Mouse (Mus musculus): ENCODE data around the gene Gdf11. TPM values are rescaled to one million over a fixed set of nuclear protein-coding genes. Genes with fewer than 3 reads are reported as not detected.

The Gdf11 gene
- total RNA-seq, 2 experiments from 2014 or later, result not detected

GRCm38 (mm10) chr10:128840612-128841011, 50.9 kb downstream of the Gdf11 start:
- no peak; the same call in 1 of the 2 replicates for ATAC-seq (replicated peaks; ENCODE audit: low FRiP score, poor library complexity, severe bottlenecking)

DNA sequence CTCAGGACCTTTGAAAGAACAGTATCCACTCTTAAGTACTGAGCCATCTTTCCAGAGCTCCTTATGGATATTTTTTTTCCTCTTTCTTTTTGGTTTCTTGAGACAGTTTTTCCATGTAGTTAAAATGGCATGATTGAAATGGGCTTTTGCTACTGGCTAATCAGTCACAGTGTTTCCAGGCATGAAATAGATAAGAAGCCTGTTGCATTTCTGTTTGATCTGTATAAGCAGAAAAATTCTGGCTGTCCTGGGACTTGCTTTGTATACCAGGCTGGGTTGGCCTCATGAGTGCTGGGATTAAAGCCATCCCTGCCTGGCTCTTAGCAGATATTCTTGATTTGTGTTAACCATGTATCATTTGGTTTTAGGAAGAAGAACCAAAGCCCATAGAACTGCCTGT, 52.1 kb downstream of the Gdf11 start:
- ATAC-seq (replicated peaks; ENCODE audit: low FRiP score, poor library complexity, severe bottlenecking), result no peak

DNA sequence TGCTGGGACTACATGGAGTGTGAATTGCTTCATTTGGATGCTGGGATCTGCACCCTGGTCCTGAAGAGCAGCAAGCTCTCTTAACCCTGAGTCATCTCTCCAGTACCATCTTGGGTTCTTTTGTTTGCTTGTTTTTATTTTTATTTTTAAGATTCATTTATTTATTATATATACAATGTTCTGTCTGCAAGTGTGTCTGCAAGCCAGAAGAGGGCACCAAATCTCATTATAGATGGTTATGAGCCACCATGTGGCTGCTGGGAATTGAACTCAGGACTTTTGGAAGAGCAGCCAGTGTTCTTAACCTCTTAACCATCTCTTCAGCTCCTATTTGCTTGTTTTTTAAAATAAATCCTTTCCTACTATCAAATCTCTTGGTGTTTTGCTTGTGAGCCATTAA, 54.1 kb downstream of the Gdf11 start:
- no peak for ATAC-seq (replicated peaks; ENCODE audit: low FRiP score, poor library complexity, severe bottlenecking)

Other genes starting within 250 kb of the Gdf11 start
- gene Ikzf4, start 245.7 kb downstream of the Gdf11 start, total RNA-seq (2015; ENCODE audit: low replicate concordance), result not detected in 2 replicates
- not detected in 2 replicates for gene Ikzf4, start 245.7 kb downstream of the Gdf11 start, total RNA-seq (2017; ENCODE audit: low replicate concordance)
- gene Suox, start 217.6 kb downstream of the Gdf11 start, total RNA-seq (2015; ENCODE audit: low replicate concordance), result 21.4 and 35.7 TPM in 2 replicates
- 27.7 and 43.4 TPM in 2 replicates for gene Suox, start 217.6 kb downstream of the Gdf11 start, total RNA-seq (2017; ENCODE audit: low replicate concordance)
- 30.6 and 54.1 TPM in 2 replicates for gene Rab5b, start 195.5 kb downstream of the Gdf11 start, total RNA-seq (2015; ENCODE audit: low replicate concordance)
- 37.7 and 46.8 TPM in 2 replicates for gene Rab5b, start 195.5 kb downstream of the Gdf11 start, total RNA-seq (2017; ENCODE audit: low replicate concordance)
- gene Pmel, start 187.5 kb downstream of the Gdf11 start, total RNA-seq (2015; ENCODE audit: low replicate concordance), result not detected in 2 replicates
- 0.39 TPM in 1 of 2 replicates, not detected in the other for gene Pmel, start 187.5 kb downstream of the Gdf11 start, total RNA-seq (2017; ENCODE audit: low replicate concordance)
- 111 and 124 TPM in 2 replicates for gene Cdk2, start 186.7 kb downstream of the Gdf11 start, total RNA-seq (2015; ENCODE audit: low replicate concordance)
- gene Cdk2, start 186.7 kb downstream of the Gdf11 start, total RNA-seq (2017; ENCODE audit: low replicate concordance), result 62.0 and 73.5 TPM in 2 replicates
- 9.6 and 16.2 TPM in 2 replicates for gene Dgka, start 146.9 kb downstream of the Gdf11 start, total RNA-seq (2015; ENCODE audit: low replicate concordance)
- gene Dgka, start 146.9 kb downstream of the Gdf11 start, total RNA-seq (2017; ENCODE audit: low replicate concordance), result 2.5 and 9.6 TPM in 2 replicates
- 13.8 and 19.5 TPM in 2 replicates for gene Pym1, start 143.8 kb downstream of the Gdf11 start, total RNA-seq (2015; ENCODE audit: low replicate concordance)
- gene Pym1, start 143.8 kb downstream of the Gdf11 start, total RNA-seq (2017; ENCODE audit: low replicate concordance), result 15.5 and 19.7 TPM in 2 replicates
- gene Mmp19, start 100.8 kb downstream of the Gdf11 start, total RNA-seq (2015; ENCODE audit: low replicate concordance), result 1.3 and 1.4 TPM in 2 replicates
- gene Mmp19, start 100.8 kb downstream of the Gdf11 start, total RNA-seq (2017; ENCODE audit: low replicate concordance), result 0.90 and 1.9 TPM in 2 replicates
- 15.1 and 15.5 TPM in 2 replicates for gene Dnajc14, start 87.7 kb downstream of the Gdf11 start, total RNA-seq (2015; ENCODE audit: low replicate concordance)
- gene Dnajc14, start 87.7 kb downstream of the Gdf11 start, total RNA-seq (2017; ENCODE audit: low replicate concordance), result 23.5 and 24.6 TPM in 2 replicates
- gene Tmem198b, start 87.3 kb downstream of the Gdf11 start, total RNA-seq (2015; ENCODE audit: low replicate concordance), result 6.5 TPM in 1 of 2 replicates, not detected in the other
- 0.26 and 2.0 TPM in 2 replicates for gene Tmem198b, start 87.3 kb downstream of the Gdf11 start, total RNA-seq (2017; ENCODE audit: low replicate concordance)
- gene Sarnp, start 74.4 kb downstream of the Gdf11 start, total RNA-seq (2015; ENCODE audit: low replicate concordance), result 151 and 206 TPM in 2 replicates
- 162 and 172 TPM in 2 replicates for gene Sarnp, start 74.4 kb downstream of the Gdf11 start, total RNA-seq (2017; ENCODE audit: low replicate concordance)
- gene Ormdl2, start 70.1 kb downstream of the Gdf11 start, total RNA-seq (2015; ENCODE audit: low replicate concordance), result 32.7 and 45.4 TPM in 2 replicates
- gene Ormdl2, start 70.1 kb downstream of the Gdf11 start, total RNA-seq (2017; ENCODE audit: low replicate concordance), result 23.9 and 91.4 TPM in 2 replicates
- gene Cd63, start 9.3 kb upstream of the Gdf11 start, total RNA-seq (2015; ENCODE audit: low replicate concordance), result 57.4 and 85.1 TPM in 2 replicates
- gene Cd63, start 9.3 kb upstream of the Gdf11 start, total RNA-seq (2017; ENCODE audit: low replicate concordance), result 17.7 and 28.4 TPM in 2 replicates
- 11.7 TPM in 1 of 2 replicates, not detected in the other for gene Rdh5, start 31.2 kb upstream of the Gdf11 start, total RNA-seq (2015; ENCODE audit: low replicate concordance)
- 20.1 TPM in 1 of 2 replicates, not detected in the other for gene Rdh5, start 31.2 kb upstream of the Gdf11 start, total RNA-seq (2017; ENCODE audit: low replicate concordance)
- gene Bloc1s1, start 32.3 kb upstream of the Gdf11 start, total RNA-seq (2015; ENCODE audit: low replicate concordance), result 49.0 and 51.2 TPM in 2 replicates
- 15.5 and 37.2 TPM in 2 replicates for gene Bloc1s1, start 32.3 kb upstream of the Gdf11 start, total RNA-seq (2017; ENCODE audit: low replicate concordance)
- gene Itga7, start 42.1 kb upstream of the Gdf11 start, total RNA-seq (2015; ENCODE audit: low replicate concordance), result not detected in 2 replicates
- not detected in 2 replicates for gene Itga7, start 42.1 kb upstream of the Gdf11 start, total RNA-seq (2017; ENCODE audit: low replicate concordance)
- gene Mettl7b, start 69.3 kb upstream of the Gdf11 start, total RNA-seq (2015; ENCODE audit: low replicate concordance), result not detected in 2 replicates
- not detected in 2 replicates for gene Mettl7b, start 69.3 kb upstream of the Gdf11 start, total RNA-seq (2017; ENCODE audit: low replicate concordance)
- gene Olfr9, start 97.7 kb upstream of the Gdf11 start, total RNA-seq (2015; ENCODE audit: low replicate concordance), result not detected in 2 replicates
- gene Olfr9, start 97.7 kb upstream of the Gdf11 start, total RNA-seq (2017; ENCODE audit: low replicate concordance), result not detected in 2 replicates
- gene Olfr763, start 119.1 kb upstream of the Gdf11 start, total RNA-seq (2015; ENCODE audit: low replicate concordance), result not detected in 2 replicates
- gene Olfr763, start 119.1 kb upstream of the Gdf11 start, total RNA-seq (2017; ENCODE audit: low replicate concordance), result not detected in 2 replicates
- gene Olfr764-ps1, start 148.2 kb upstream of the Gdf11 start, total RNA-seq (2015; ENCODE audit: low replicate concordance), result not detected in 2 replicates
- gene Olfr764-ps1, start 148.2 kb upstream of the Gdf11 start, total RNA-seq (2017; ENCODE audit: low replicate concordance), result not detected in 2 replicates
- gene Olfr765, start 158.3 kb upstream of the Gdf11 start, total RNA-seq (2015; ENCODE audit: low replicate concordance), result not detected in 2 replicates
- gene Olfr765, start 158.3 kb upstream of the Gdf11 start, total RNA-seq (2017; ENCODE audit: low replicate concordance), result not detected in 2 replicates
- gene Olfr766-ps1, start 177.3 kb upstream of the Gdf11 start, total RNA-seq (2015; ENCODE audit: low replicate concordance), result not detected in 2 replicates
- gene Olfr766-ps1, start 177.3 kb upstream of the Gdf11 start, total RNA-seq (2017; ENCODE audit: low replicate concordance), result not detected in 2 replicates
- gene Olfr767, start 191.2 kb upstream of the Gdf11 start, total RNA-seq (2015; ENCODE audit: low replicate concordance), result not detected in 2 replicates
- gene Olfr767, start 191.2 kb upstream of the Gdf11 start, total RNA-seq (2017; ENCODE audit: low replicate concordance), result not detected in 2 replicates
- not detected in 2 replicates for gene Olfr768, start 207.7 kb upstream of the Gdf11 start, total RNA-seq (2015; ENCODE audit: low replicate concordance)
- not detected in 2 replicates for gene Olfr768, start 207.7 kb upstream of the Gdf11 start, total RNA-seq (2017; ENCODE audit: low replicate concordance)
- not detected in 2 replicates for gene Olfr769, start 226.1 kb upstream of the Gdf11 start, total RNA-seq (2015; ENCODE audit: low replicate concordance)
- not detected in 2 replicates for gene Olfr769, start 226.1 kb upstream of the Gdf11 start, total RNA-seq (2017; ENCODE audit: low replicate concordance)
- gene Olfr770, start 247.3 kb upstream of the Gdf11 start, total RNA-seq (2015; ENCODE audit: low replicate concordance), result not detected in 2 replicates
- gene Olfr770, start 247.3 kb upstream of the Gdf11 start, total RNA-seq (2017; ENCODE audit: low replicate concordance), result not detected in 2 replicates

All from erythroid progenitor cell, adult 5-6 weeks (primary cell).